Mouse (Mus musculus) myocyte (in vitro differentiated cells): Measurements from ENCODE around the gene Tmem11.

Experiments
- E2F4 ChIP-seq: IDR thresholded peaks from one replicate; pipeline ENCODE4 v1.6.1; 2011; ENCODE audit warnings: mild to moderate bottlenecking, control low read depth, moderate library complexity; ENCODE audit not compliant: insufficient read depth
- MAX ChIP-seq: IDR thresholded peaks from one replicate; pipeline ENCODE4 v1.6.1; 2011; ENCODE audit warnings: low read depth, mild to moderate bottlenecking, control low read depth
- MYOD1 ChIP-seq, 3 experiments: IDR thresholded peaks; one replicate each; pipeline ENCODE4 v1.6.1; 2011; ENCODE audit warnings: control low read depth in 2 of 3, low read depth in 2 of 3, mild to moderate bottlenecking in 2 of 3, moderate library complexity in 1 of 3; ENCODE audit not compliant: insufficient read length in 2 of 3, control insufficient read depth in 1 of 3
- MYOG ChIP-seq, 3 experiments: IDR thresholded peaks; one replicate each; pipeline ENCODE4 v1.6.1; 2011; ENCODE audit warnings: control low read depth in 2 of 3, low read depth in 2 of 3, mild to moderate bottlenecking in 2 of 3; ENCODE audit not compliant: insufficient read length in 2 of 3, control insufficient read depth in 1 of 3, insufficient read depth in 1 of 3
- POLR2A ChIP-seq: IDR thresholded peaks from one replicate; pipeline ENCODE4 v1.6.1; 2011; ENCODE audit warnings: low read depth, mild to moderate bottlenecking, control low read depth, moderate library complexity; ENCODE audit not compliant: insufficient read length
- REST ChIP-seq: IDR thresholded peaks from one replicate; pipeline ENCODE4 v1.6.1; 2011; ENCODE audit warnings: mild to moderate bottlenecking, control low read depth, moderate library complexity; ENCODE audit not compliant: insufficient read depth, insufficient read length
- SRF ChIP-seq: IDR thresholded peaks from one replicate; pipeline ENCODE4 v1.6.1; 2011; ENCODE audit warnings: low read depth; ENCODE audit not compliant: control insufficient read depth, insufficient read length
- TCF12 ChIP-seq: IDR thresholded peaks from one replicate; pipeline ENCODE4 v1.6.1; 2011; ENCODE audit warnings: mild to moderate bottlenecking, control low read depth; ENCODE audit not compliant: poor library complexity, insufficient read depth, severe bottlenecking
- TCF3 ChIP-seq: IDR thresholded peaks from one replicate; pipeline ENCODE4 v1.6.1; 2011; ENCODE audit warnings: low read depth, control low read depth; ENCODE audit not compliant: insufficient read length
- USF1 ChIP-seq: IDR thresholded peaks from one replicate; pipeline ENCODE4 v1.6.1; 2011; ENCODE audit warnings: low read depth, mild to moderate bottlenecking, control low read depth, moderate library complexity

DNA sequence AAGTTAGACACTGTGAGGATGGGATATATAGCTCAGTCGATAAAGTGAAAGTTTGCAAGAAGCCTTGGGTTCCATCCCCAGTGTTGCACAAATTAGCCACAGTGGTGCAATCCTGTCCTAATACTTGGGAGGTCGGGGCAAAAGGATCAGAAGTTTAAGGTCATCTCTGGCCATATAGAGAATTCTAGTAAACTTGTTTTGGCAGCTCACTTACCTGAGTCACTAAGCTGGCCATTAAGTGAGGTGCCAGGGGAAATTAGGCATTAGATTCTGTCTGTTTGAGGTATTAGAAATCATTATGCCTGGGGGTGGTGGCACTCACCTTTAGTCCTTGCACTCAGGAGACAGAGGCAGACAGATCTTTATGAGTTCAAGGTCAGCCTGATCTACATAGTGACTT, 55.3 kb downstream of the Tmem11 start:
- no peak for TF ChIP-seq POLR2A
- TF ChIP-seq MYOD1 (IDR thresholded peaks at IDR 0.05; ENCODE audit: control insufficient read depth in 1 of 3, insufficient read length in 2 of 3, low read depth in 2 of 3): no peak
- no peak for TF ChIP-seq USF1
- no peak for TF ChIP-seq SRF
- no peak for TF ChIP-seq TCF3
- no peak for TF ChIP-seq E2F4
- TF ChIP-seq MAX: no peak
- no peak for TF ChIP-seq TCF12
- TF ChIP-seq MYOG (IDR thresholded peaks at IDR 0.05; ENCODE audit: control insufficient read depth in 1 of 3, insufficient read depth in 1 of 3, insufficient read length in 2 of 3, low read depth in 2 of 3): no peak
- no peak for TF ChIP-seq REST
